Mouse (Mus musculus) right cerebral cortex, adult 18-20 months (tissue): ENCODE data around the gene Gna11.

Experiments used
- DNase-seq: peaks from one replicate; pipeline ENCODE4 v3.0.0; 2022; ENCODE audit warnings: mixed read lengths

Gene Gna11

GRCm38 (mm10) chr10:81545161-81545747, at the start of gene Gna11:
Gene Gna11 (minus strand): TSS chr10:81545190.
- DNase-seq: peak; percentile 100

GRCm38 (mm10) chr10:81593935-81594334, 48.9 kb upstream of the Gna11 start:
- DNase-seq: no peak

GRCm38 (mm10) chr10:81593223-81593622, 48.2 kb upstream of the Gna11 start:
- DNase-seq: no peak

GRCm38 (mm10) chr10:81592631-81593030, 47.6 kb upstream of the Gna11 start:
- DNase-seq: no peak

GRCm38 (mm10) chr10:81591846-81592245, 46.9 kb upstream of the Gna11 start:
- DNase-seq: no peak

- DNase-seq: no peak
These were observed 43.7 kb upstream of the Gna11 start for GRCm38 (mm10) chr10:81588739-81589138.

GRCm38 (mm10) chr10:81583347-81583746, 38.4 kb upstream of the Gna11 start:
- DNase-seq: no peak

- DNase-seq: no peak
These were observed 35.6 kb upstream of the Gna11 start for GRCm38 (mm10) chr10:81580441-81581070.

GRCm38 (mm10) chr10:81579967-81580366, 35.0 kb upstream of the Gna11 start:
- no peak for DNase-seq

- no peak for DNase-seq
These were observed 30.7 kb upstream of the Gna11 start for GRCm38 (mm10) chr10:81575695-81576094.

- DNase-seq: peak; percentile 57
These were observed 30.2 kb upstream of the Gna11 start for GRCm38 (mm10) chr10:81575208-81575631.

- no peak for DNase-seq
These were observed 29.4 kb upstream of the Gna11 start, which contains the start of gene Tle2 for GRCm38 (mm10) chr10:81574081-81575056. Gene Tle2 (plus strand): TSS chr10:81574561.

- DNase-seq: no peak
These were observed 28.0 kb upstream of the Gna11 start for GRCm38 (mm10) chr10:81572975-81573374.

GRCm38 (mm10) chr10:81572133-81572671, 27.2 kb upstream of the Gna11 start:
- no peak for DNase-seq

- DNase-seq: peak; percentile 99
These were observed 26.5 kb upstream of the Gna11 start for GRCm38 (mm10) chr10:81571501-81571876.

- DNase-seq: peak; percentile 96
These were observed 26.0 kb upstream of the Gna11 start for GRCm38 (mm10) chr10:81570831-81571500.

GRCm38 (mm10) chr10:81570238-81570800, 25.3 kb upstream of the Gna11 start:
- DNase-seq: no peak

GRCm38 (mm10) chr10:81569507-81570237, 24.7 kb upstream of the Gna11 start:
- DNase-seq: no peak

GRCm38 (mm10) chr10:81568381-81569191, 23.6 kb upstream of the Gna11 start:
- no peak for DNase-seq
